Mouse (Mus musculus) forebrain, embryonic 12.5 days (tissue): ENCODE results near the gene Zmat5. TPM values are rescaled to one million over a fixed set of nuclear protein-coding genes. Genes with fewer than 3 reads are reported as not detected.

ENCODE experiments used
- ATAC-seq: fragments of 200-750 bp; cut with Nextera tagmentation; 2 replicates; pipeline ENCODE4 v1.8.0; 2017; ENCODE audit warnings: moderate TSS enrichment; ENCODE audit not compliant: low FRiP score
- H3K27ac ChIP-seq: fragments of 300-500 bp; sonication (generic); 2 replicates; pipeline ENCODE4 v1.5.1; 2016; ENCODE audit warnings: mild to moderate bottlenecking
- H3K27me3 ChIP-seq: fragments of 300-500 bp; sonication (generic); 2 replicates; pipeline ENCODE4 v1.6.1; 2016; ENCODE audit warnings: mild to moderate bottlenecking
- H3K36me3 ChIP-seq: fragments of 300-500 bp; sonication (generic); replicated peaks from 2 replicates; pipeline ENCODE4 v1.6.1; 2016; ENCODE audit warnings: mild to moderate bottlenecking
- H3K4me1 ChIP-seq: fragments of 300-500 bp; sonication (generic); 2 replicates; pipeline ENCODE4 v1.6.1; 2016
- H3K4me2 ChIP-seq: fragments of 300-500 bp; sonication (generic); 2 replicates; pipeline ENCODE4 v1.6.1; 2016; ENCODE audit warnings: mild to moderate bottlenecking, moderate library complexity
- H3K4me3 ChIP-seq: fragments of 300-500 bp; sonication (generic); replicated peaks from 2 replicates; pipeline ENCODE4 v1.5.1; 2016; ENCODE audit warnings: mild to moderate bottlenecking
- H3K9ac ChIP-seq: fragments of 300-500 bp; sonication (generic); 2 replicates; pipeline ENCODE4 v1.6.1; 2016; ENCODE audit warnings: mild to moderate bottlenecking
- H3K9me3 ChIP-seq: fragments of 300-500 bp; sonication (generic); 2 replicates; pipeline ENCODE4 v1.6.1; 2016
- WGBS: fragments of 180-500 bp; shearing (Covaris S2); methylation state at CpG from one replicate; pipeline ENCODE4 v1.1.7; 2016; 5-methylcytosine and 5-hydroxymethylcytosine counted together
- polyA plus RNA-seq: library from polyadenylated mRNA; unstranded; fragments of >200 nt; fragmentation: Nextera tagmentation; extraction: Ambion mirVana; gene quantifications from 2 replicates; pipeline ENCODE4 v1.2.1, GENCODE M21; 2016

The Zmat5 gene
- polyA plus RNA-seq = 74.0 and 75.0 TPM in 2 replicates

GRCm38 (mm10) chr11:4704072-4704964 lies at the start of gene Zmat5, which contains the start of gene Uqcr10:
Gene Zmat5, plus strand, starts transcription at chr11:4704678.
Gene Uqcr10, minus strand, starts transcription at chr11:4704342.
- no peaks in the 10 kb centered on the region for H3K9me3 ChIP-seq
- peak within 1 kb of the TSS; percentile 74 for H3K4me2 ChIP-seq
- H3K4me1 ChIP-seq = peaks cover 17% of the 10 kb centered on the region
- WGBS = under 1% methylated on average over 47 of the region's 47 CpGs
- peak within 1 kb of the TSS; percentile 76 for H3K9ac ChIP-seq
- H3K27me3 ChIP-seq = no peaks in the 10 kb centered on the region
- peak; percentile 94 for ATAC-seq
- no peak within 1 kb of the TSS; the same call in 1 of the 2 replicates for H3K27ac ChIP-seq
- peaks cover 19% of the 10 kb centered on the region for H3K36me3 ChIP-seq
- peak within 1 kb of the TSS; percentile 72 for H3K4me3 ChIP-seq

GRCm38 (mm10) chr11:4659818-4660217 lies 44.7 kb upstream of the Zmat5 start:
- ATAC-seq = no peak
- WGBS = 100% methylated on average over 1 of the region's 1 CpGs
- Histone ChIP-seq H3K27ac (no peak overlapping the region), H3K9ac (no peak overlapping the region), H3K27me3 (no peaks in the 10 kb centered on the region), H3K36me3 (peaks cover 45% of the 10 kb centered on the region), H3K4me1 (no peaks in the 10 kb centered on the region), H3K9me3 (no peaks in the 10 kb centered on the region), H3K4me3 (no peak overlapping the region), H3K4me2 (no peak overlapping the region)

- no peak for ATAC-seq
Observed at GRCm38 (mm10) chr11:4660309-4661025, 44.0 kb upstream of the Zmat5 start.

GRCm38 (mm10) chr11:4661324-4661723 lies 43.2 kb upstream of the Zmat5 start:
- H3K27ac ChIP-seq = no peak overlapping the region
- H3K4me2 ChIP-seq = no peak overlapping the region
- no peaks in the 10 kb centered on the region for H3K9me3 ChIP-seq
- peaks cover 37% of the 10 kb centered on the region for H3K36me3 ChIP-seq
- no peaks in the 10 kb centered on the region for H3K27me3 ChIP-seq
- no peak for ATAC-seq
- WGBS = 89% methylated on average over 4 of the region's 4 CpGs
- no peak overlapping the region for H3K4me3 ChIP-seq
- no peaks in the 10 kb centered on the region for H3K4me1 ChIP-seq
- H3K9ac ChIP-seq = no peak overlapping the region

More at GRCm38 (mm10) chr11:4660309-4661025, 44.0 kb upstream of the Zmat5 start:
- Histone ChIP-seq H3K9me3 (no peaks in the 10 kb centered on the region), H3K4me2 (no peak overlapping the region), H3K9ac (no peak overlapping the region), H3K27ac (no peak overlapping the region), H3K27me3 (no peaks in the 10 kb centered on the region), H3K4me3 (no peak overlapping the region), H3K4me1 (no peaks in the 10 kb centered on the region), H3K36me3 (peaks cover 40% of the 10 kb centered on the region)
- WGBS = 85% methylated on average over 7 of the region's 7 CpGs

GRCm38 (mm10) chr11:4661871-4662495 lies 42.5 kb upstream of the Zmat5 start:
- Histone ChIP-seq H3K4me3 (no peak overlapping the region), H3K9me3 (no peaks in the 10 kb centered on the region), H3K27me3 (no peaks in the 10 kb centered on the region), H3K27ac (no peak overlapping the region), H3K9ac (no peak overlapping the region), H3K36me3 (peaks cover 38% of the 10 kb centered on the region), H3K4me1 (no peaks in the 10 kb centered on the region), H3K4me2 (no peak overlapping the region)
- 88% methylated on average over 10 of the region's 10 CpGs for WGBS
- ATAC-seq = no peak

GRCm38 (mm10) chr11:4662496-4662878 lies 42.0 kb upstream of the Zmat5 start:
- Histone ChIP-seq H3K36me3 (peaks cover 41% of the 10 kb centered on the region), H3K4me1 (no peaks in the 10 kb centered on the region), H3K4me3 (no peak overlapping the region), H3K27ac (no peak overlapping the region), H3K9ac (no peak overlapping the region), H3K4me2 (no peak overlapping the region), H3K27me3 (no peaks in the 10 kb centered on the region), H3K9me3 (no peaks in the 10 kb centered on the region)
- WGBS = 93% methylated on average over 11 of the region's 11 CpGs
- ATAC-seq = no peak

- WGBS = 90% methylated on average over 4 of the region's 4 CpGs
- Histone ChIP-seq H3K4me1 (no peaks in the 10 kb centered on the region), H3K9me3 (no peaks in the 10 kb centered on the region), H3K4me2 (no peak overlapping the region), H3K36me3 (peaks cover 60% of the 10 kb centered on the region), H3K27me3 (no peaks in the 10 kb centered on the region), H3K27ac (no peak overlapping the region), H3K9ac (no peak overlapping the region), H3K4me3 (no peak overlapping the region)
- no peak for ATAC-seq
Observed at GRCm38 (mm10) chr11:4671736-4672135, 32.7 kb upstream of the Zmat5 start.

GRCm38 (mm10) chr11:4674593-4674992 lies 29.9 kb upstream of the Zmat5 start:
- Histone ChIP-seq H3K9ac (no peak overlapping the region), H3K4me1 (no peaks in the 10 kb centered on the region; the same call in 1 of the 2 replicates), H3K27me3 (no peaks in the 10 kb centered on the region), H3K4me2 (no peak overlapping the region), H3K27ac (no peak overlapping the region), H3K4me3 (no peak overlapping the region), H3K9me3 (no peaks in the 10 kb centered on the region), H3K36me3 (peaks cover 65% of the 10 kb centered on the region)
- WGBS = 100% methylated on average over 1 of the region's 1 CpGs
- no peak for ATAC-seq

- Histone ChIP-seq H3K4me3 (no peak overlapping the region), H3K9ac (no peak overlapping the region), H3K9me3 (no peaks in the 10 kb centered on the region), H3K4me2 (no peak overlapping the region), H3K27ac (no peak overlapping the region), H3K27me3 (no peaks in the 10 kb centered on the region), H3K36me3 (peaks cover 70% of the 10 kb centered on the region), H3K4me1 (no peaks in the 10 kb centered on the region; the same call in 1 of the 2 replicates)
- no peak for ATAC-seq
- 94% methylated on average over 6 of the region's 6 CpGs for WGBS
Observed at GRCm38 (mm10) chr11:4675126-4675562, 29.3 kb upstream of the Zmat5 start.

- H3K36me3 ChIP-seq = peaks cover 72% of the 10 kb centered on the region
Observed at GRCm38 (mm10) chr11:4675693-4676092, 28.8 kb upstream of the Zmat5 start.

GRCm38 (mm10) chr11:4677250-4677872 lies 27.1 kb upstream of the Zmat5 start:
- Histone ChIP-seq H3K4me1 (no peaks in the 10 kb centered on the region; the same call in 1 of the 2 replicates), H3K4me2 (no peak overlapping the region), H3K4me3 (no peak overlapping the region), H3K36me3 (peaks cover 82% of the 10 kb centered on the region), H3K27me3 (no peaks in the 10 kb centered on the region), H3K9me3 (no peaks in the 10 kb centered on the region), H3K27ac (no peak overlapping the region), H3K9ac (no peak overlapping the region)
- 88% methylated on average over 7 of the region's 7 CpGs for WGBS
- no peak for ATAC-seq

More at GRCm38 (mm10) chr11:4675693-4676092, 28.8 kb upstream of the Zmat5 start:
- Histone ChIP-seq H3K4me2 (no peak overlapping the region), H3K9me3 (no peaks in the 10 kb centered on the region), H3K27ac (no peak overlapping the region), H3K9ac (no peak overlapping the region), H3K27me3 (no peaks in the 10 kb centered on the region), H3K4me3 (no peak overlapping the region), H3K4me1 (no peaks in the 10 kb centered on the region; the same call in 1 of the 2 replicates)
- WGBS = 94% methylated on average over 6 of the region's 6 CpGs
- ATAC-seq = no peak
